Mouse (Mus musculus) spleen, adult 2 months (tissue): Measurements from ENCODE around the gene Olfr1416. TPM values are rescaled to one million over a fixed set of nuclear protein-coding genes. Genes with fewer than 3 reads are reported as not detected.

Experiments used
- DNase-seq, 2 experiments: peaks; one replicate each; pipeline versions ENCODE4 v3.0.0 to v3.0.0-alpha.2; 2012 to 2021; ENCODE audit warnings: low spot score in 2 of 2, low read depth in 1 of 2
- H3K27ac ChIP-seq: fragments of 200-500 bp; 2 replicates; pipeline ENCODE4 v1.5.1; 2012; ENCODE audit warnings: low read length, inconsistent platforms; ENCODE audit not compliant: insufficient read depth
- H3K27me3 ChIP-seq: fragments of 200-500 bp; 2 replicates; pipeline ENCODE4 v1.6.1; 2012; ENCODE audit warnings: mild to moderate bottlenecking, moderate library complexity, low read length, inconsistent platforms; ENCODE audit not compliant: control insufficient read depth, insufficient read depth
- H3K36me3 ChIP-seq: fragments of 200-500 bp; 2 replicates; pipeline ENCODE4 v1.6.1; 2012; ENCODE audit warnings: mild to moderate bottlenecking, low read length, inconsistent platforms; ENCODE audit not compliant: control insufficient read depth, insufficient read depth
- H3K4me1 ChIP-seq: fragments of 200-500 bp; 2 replicates; pipeline ENCODE4 v1.6.1; 2011; ENCODE audit warnings: inconsistent platforms; ENCODE audit not compliant: control insufficient read depth, insufficient read depth, insufficient read length
- H3K4me3 ChIP-seq: fragments of 200-500 bp; 2 replicates; pipeline ENCODE4 v1.5.1; 2011; ENCODE audit warnings: mild to moderate bottlenecking, inconsistent platforms; ENCODE audit not compliant: insufficient read depth, insufficient read length; ENCODE audit errors: extremely low read depth
- CTCF ChIP-seq: fragments of 200-500 bp; IDR thresholded peaks from 2 replicates; pipeline ENCODE4 v1.5.1; 2011; ENCODE audit warnings: mild to moderate bottlenecking, inconsistent platforms; ENCODE audit not compliant: insufficient read depth, insufficient read length, insufficient replicate concordance; ENCODE audit errors: extremely low read depth
- POLR2A ChIP-seq: fragments of 200-500 bp; IDR thresholded peaks from 2 replicates; pipeline ENCODE4 v1.6.1; 2011; ENCODE audit warnings: low read depth, low read length, inconsistent platforms
- WGBS: fragments of 180-500 bp; shearing (Covaris S2); methylation state at CpG from one replicate; pipeline ENCODE4 v1.1.7; 2018; 5-methylcytosine and 5-hydroxymethylcytosine counted together
- polyA plus RNA-seq: library from polyadenylated mRNA; depleted of rRNA; stranded (reverse); fragments of >200 nt; gene quantifications from 2 replicates; pipeline ENCODE4 v1.2.3, GENCODE M21; 2012; rRNA removed

The Olfr1416 gene
- polyA plus RNA-seq, 1 experiment, result not detected

DNA sequence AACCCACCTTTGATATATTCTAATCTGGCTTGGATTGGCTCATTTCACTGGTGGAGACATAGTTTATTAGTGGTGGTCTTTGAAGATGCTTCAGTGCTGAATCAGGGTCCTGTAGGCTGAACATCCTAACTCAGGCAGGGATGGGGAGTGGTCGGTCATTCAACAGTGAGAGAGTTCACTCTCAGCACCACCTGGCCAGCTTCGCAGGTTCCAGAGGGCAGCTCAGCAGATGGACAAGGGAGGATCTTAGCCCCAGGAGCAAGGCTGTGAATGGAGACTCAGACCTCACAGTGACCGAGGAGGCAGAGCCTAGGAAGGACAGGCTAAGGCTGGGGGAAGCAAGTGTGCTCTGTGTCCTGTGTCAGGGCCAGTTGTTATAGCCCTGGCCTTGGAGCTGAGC is 53.5 kb downstream of the Olfr1416 start:
- H3K27ac ChIP-seq, result no peak overlapping the region
- no peaks in the 10 kb centered on the region for H3K4me1 ChIP-seq
- no peaks in the 10 kb centered on the region for H3K36me3 ChIP-seq
- no peak for TF ChIP-seq POLR2A
- no peak for DNase-seq
- WGBS, result 82% methylated on average over 3 of the region's 3 CpGs
- no peaks in the 10 kb centered on the region for H3K27me3 ChIP-seq
- H3K4me3 ChIP-seq, result no peak overlapping the region

DNA sequence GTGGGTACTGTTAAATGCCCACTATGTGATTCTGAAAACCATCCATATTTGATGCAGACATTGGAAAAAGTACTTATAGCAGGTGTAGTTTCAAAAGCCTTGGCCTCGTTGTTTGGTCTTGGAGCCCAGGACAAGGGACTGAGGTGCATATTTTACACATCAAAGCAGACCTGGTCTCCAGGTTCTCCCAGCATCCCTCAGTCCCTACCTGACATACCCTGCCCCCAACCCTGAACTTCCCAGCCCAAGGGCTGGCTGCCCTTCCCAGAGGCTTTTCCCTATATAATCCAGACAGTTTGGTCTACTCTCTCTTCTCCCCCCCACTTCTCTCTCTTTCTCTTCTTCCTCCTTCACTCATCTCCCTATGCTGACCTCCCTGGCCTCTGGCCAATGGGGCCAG is 53.9 kb downstream of the Olfr1416 start:
- Histone ChIP-seq H3K27ac (no peak overlapping the region), H3K36me3 (no peaks in the 10 kb centered on the region), H3K4me3 (no peak overlapping the region), H3K27me3 (no peaks in the 10 kb centered on the region), H3K4me1 (no peaks in the 10 kb centered on the region)
- WGBS, result 96% methylated on average over 1 of the region's 1 CpGs
- TF ChIP-seq CTCF (no peak), POLR2A (no peak)
- DNase-seq, result no peak

Other genes with a start within 250 kb of the Olfr1416 start
- 31.8 and 35.8 TPM in 2 replicates for gene Ndufa10, start 11.3 kb downstream of the Olfr1416 start, polyA plus RNA-seq
- not detected in 2 replicates for gene Olfr1415, start 11.0 kb upstream of the Olfr1416 start, polyA plus RNA-seq
- gene Olfr1414, start 33.5 kb upstream of the Olfr1416 start, polyA plus RNA-seq, result not detected in 2 replicates
- gene Olfr1413, start 86.2 kb upstream of the Olfr1416 start, polyA plus RNA-seq, result not detected in 2 replicates
- gene Olfr1412, start 100.7 kb upstream of the Olfr1416 start, polyA plus RNA-seq, result not detected in 2 replicates
- not detected in 2 replicates for gene Olfr1411, start 109.3 kb upstream of the Olfr1416 start, polyA plus RNA-seq
- gene Olfr1410, start 120.7 kb upstream of the Olfr1416 start, polyA plus RNA-seq, result not detected in 2 replicates
- not detected in 2 replicates for gene Olfr12, start 132.7 kb upstream of the Olfr1416 start, polyA plus RNA-seq
- 45.7 and 49.3 TPM in 2 replicates for gene Cops9, start 156.9 kb upstream of the Olfr1416 start, polyA plus RNA-seq
- gene Otos, start 163.7 kb upstream of the Olfr1416 start, polyA plus RNA-seq, result 0.41 and 0.58 TPM in 2 replicates